Mouse (Mus musculus) lung, postnatal 0 days (tissue): ENCODE data around the gene Naa35.

Source experiments
- CTCF ChIP-seq: IDR thresholded peaks from 2 replicates; pipeline ENCODE4 v1.5.1; 2016; ENCODE audit warnings: antibody characterized with exemption, mild to moderate bottlenecking
- EP300 ChIP-seq: IDR thresholded peaks from 2 replicates; pipeline ENCODE4 v1.6.1; 2016; ENCODE audit warnings: antibody characterized with exemption, mild to moderate bottlenecking, control low read depth

GRCm38 (mm10) chr13:59640178-59640440 is 55.0 kb downstream of the Naa35 start:
- TF ChIP-seq EP300: no peak
- no peak for TF ChIP-seq CTCF
